Mouse (Mus musculus) urinary bladder, postnatal 4 days (tissue): ENCODE data around the gene Cadm2.

Source experiments
- DNase-seq, 2 experiments: peaks; one replicate each; pipeline ENCODE4 v3.0.0; 2021 to 2022; ENCODE audit warnings: low spot score in 2 of 2

The Cadm2 gene

GRCm38 (mm10) chr16:67162211-67162790 lies 458.4 kb downstream of the Cadm2 start:
- no peak for DNase-seq

GRCm38 (mm10) chr16:67124811-67125210 lies 495.9 kb downstream of the Cadm2 start:
- no peak for DNase-seq

GRCm38 (mm10) chr16:67122532-67122931 lies 498.2 kb downstream of the Cadm2 start:
- DNase-seq, result no peak

GRCm38 (mm10) chr16:67121781-67122180 lies 498.9 kb downstream of the Cadm2 start:
- no peak for DNase-seq

- no peak for DNase-seq
Measured at GRCm38 (mm10) chr16:67106478-67107061, 514.1 kb downstream of the Cadm2 start.

- DNase-seq, result no peak
Measured at GRCm38 (mm10) chr16:67096706-67097105, 524.0 kb downstream of the Cadm2 start.

GRCm38 (mm10) chr16:67095916-67096315 lies 524.8 kb downstream of the Cadm2 start:
- DNase-seq, result no peak

GRCm38 (mm10) chr16:67089747-67090146 lies 531.0 kb downstream of the Cadm2 start:
- DNase-seq, result no peak

- DNase-seq, result no peak
Measured at GRCm38 (mm10) chr16:67079318-67079717, 541.4 kb downstream of the Cadm2 start.

- DNase-seq, result no peak
Measured at GRCm38 (mm10) chr16:67076169-67076895, 544.4 kb downstream of the Cadm2 start.

GRCm38 (mm10) chr16:67068461-67068860 lies 552.2 kb downstream of the Cadm2 start:
- no peak for DNase-seq

- DNase-seq, result no peak
Measured at GRCm38 (mm10) chr16:67030918-67031317, 589.8 kb downstream of the Cadm2 start.

GRCm38 (mm10) chr16:67019856-67020255 lies 600.9 kb downstream of the Cadm2 start:
- no peak for DNase-seq

- DNase-seq, result no peak
Measured at GRCm38 (mm10) chr16:67017710-67018109, 603.0 kb downstream of the Cadm2 start.

- no peak for DNase-seq
Measured at GRCm38 (mm10) chr16:67003161-67003560, 617.5 kb downstream of the Cadm2 start.

GRCm38 (mm10) chr16:67001707-67002106 lies 619.0 kb downstream of the Cadm2 start:
- DNase-seq, result no peak

GRCm38 (mm10) chr16:66997461-66997860 lies 623.2 kb downstream of the Cadm2 start:
- no peak for DNase-seq

- no peak for DNase-seq
Measured at GRCm38 (mm10) chr16:66987741-66988140, 633.0 kb downstream of the Cadm2 start.

- no peak for DNase-seq
Measured at GRCm38 (mm10) chr16:66986879-66987278, 633.8 kb downstream of the Cadm2 start.

- DNase-seq, result no peak
Measured at GRCm38 (mm10) chr16:66970912-66971311, 649.8 kb downstream of the Cadm2 start.

GRCm38 (mm10) chr16:66969520-66970144 lies 651.1 kb downstream of the Cadm2 start:
- DNase-seq, result no peak

GRCm38 (mm10) chr16:66968336-66968735 lies 652.4 kb downstream of the Cadm2 start:
- DNase-seq, result no peak

- no peak for DNase-seq
Measured at GRCm38 (mm10) chr16:66967686-66968085, 653.0 kb downstream of the Cadm2 start.
